Mouse (Mus musculus) heart, adult 8-10 months (tissue): ENCODE data around the gene Nr6a1. TPM values are rescaled to one million over a fixed set of nuclear protein-coding genes. Genes with fewer than 3 reads are reported as not detected.

Experiments used
- DNase-seq: peaks from one replicate; pipeline ENCODE4 v3.0.0; 2022; ENCODE audit warnings: low spot score
- total RNA-seq, 4 experiments: library from RNA; stranded (reverse); gene quantifications; 2 replicates each; pipeline ENCODE4 v1.2.4; 2022

The Nr6a1 gene
- total RNA-seq, 4 experiments from 2014 or later = 1.2 to 2.2 (median 1.9) TPM

GRCm38 (mm10) chr2:38714324-38714723 is 213.2 kb downstream of the Nr6a1 start, which contains the start of gene Nr5a1:
TSS of gene Nr5a1 (minus strand) at chr2:38714542.
- no peak for DNase-seq

- no peak for DNase-seq
Measured at GRCm38 (mm10) chr2:38713596-38713995, 213.9 kb downstream of the Nr6a1 start.

- DNase-seq = no peak
Measured at GRCm38 (mm10) chr2:38712769-38713125, 214.7 kb downstream of the Nr6a1 start.

GRCm38 (mm10) chr2:38712076-38712768 is 215.3 kb downstream of the Nr6a1 start:
- DNase-seq = no peak

- DNase-seq = no peak
Measured at GRCm38 (mm10) chr2:38711421-38711861, 216.0 kb downstream of the Nr6a1 start.

- DNase-seq = no peak
Measured at GRCm38 (mm10) chr2:38710304-38711241, 216.9 kb downstream of the Nr6a1 start.

GRCm38 (mm10) chr2:38708907-38709688 is 218.4 kb downstream of the Nr6a1 start:
- no peak for DNase-seq

- no peak for DNase-seq
Measured at GRCm38 (mm10) chr2:38706661-38707060, 220.8 kb downstream of the Nr6a1 start.

- no peak for DNase-seq
Measured at GRCm38 (mm10) chr2:38705036-38705435, 222.5 kb downstream of the Nr6a1 start.

- no peak for DNase-seq
Measured at GRCm38 (mm10) chr2:38704336-38704735, 223.2 kb downstream of the Nr6a1 start.

GRCm38 (mm10) chr2:38700177-38700576 is 227.3 kb downstream of the Nr6a1 start:
- no peak for DNase-seq

- DNase-seq = no peak
Measured at GRCm38 (mm10) chr2:38698623-38699022, 228.9 kb downstream of the Nr6a1 start.

GRCm38 (mm10) chr2:38697128-38698120 is 230.1 kb downstream of the Nr6a1 start:
- DNase-seq = no peak

- DNase-seq = no peak
Measured at GRCm38 (mm10) chr2:38695770-38696169, 231.7 kb downstream of the Nr6a1 start.

- DNase-seq = no peak
Measured at GRCm38 (mm10) chr2:38691542-38691941, 235.9 kb downstream of the Nr6a1 start.

- DNase-seq = no peak
Measured at GRCm38 (mm10) chr2:38689881-38690280, 237.6 kb downstream of the Nr6a1 start.

GRCm38 (mm10) chr2:38688791-38689520 is 238.5 kb downstream of the Nr6a1 start:
- DNase-seq = no peak

GRCm38 (mm10) chr2:38685746-38686145 is 241.7 kb downstream of the Nr6a1 start:
- no peak for DNase-seq

- DNase-seq = no peak
Measured at GRCm38 (mm10) chr2:38683083-38683482, 244.4 kb downstream of the Nr6a1 start.

- DNase-seq = no peak
Measured at GRCm38 (mm10) chr2:38682209-38682608, 245.3 kb downstream of the Nr6a1 start.
